Mouse (Mus musculus): ENCODE measurements around the gene Slc36a1. TPM values are rescaled to one million over a fixed set of nuclear protein-coding genes. Genes with fewer than 3 reads are reported as not detected.

Gene Slc36a1
- total RNA-seq, 2 experiments from 2014 or later: 5.5 to 5.7 TPM

- intact Hi-C loops (cut with DNase I): no loop called here
- DNase-seq: no peak
Observed at GRCm38 (mm10) chr11:55264318-55264717, 60.2 kb downstream of the Slc36a1 start.

- intact Hi-C loops (cut with DNase I): no loop called here
- DNase-seq: no peak
Observed at GRCm38 (mm10) chr11:55265647-55266046, 61.5 kb downstream of the Slc36a1 start.

- DNase-seq: no peak
- intact Hi-C loops (cut with DNase I): no loop called here
Observed at GRCm38 (mm10) chr11:55268580-55268979, 64.4 kb downstream of the Slc36a1 start.

- intact Hi-C loops (cut with DNase I): no loop called here
Observed at GRCm38 (mm10) chr11:55274756-55275155, 70.6 kb downstream of the Slc36a1 start.

More at GRCm38 (mm10) chr11:55274756-55275155, 70.6 kb downstream of the Slc36a1 start:
- no peak for DNase-seq

Other genes with a start within 250 kb of the Slc36a1 start
- 10 to 100 TPM; 29.7 to 32.3 TPM for gene Tnip1, start 241.4 kb upstream of the Slc36a1 start, total RNA-seq (2021)
- 100 to 1,000 TPM; 168 to 176 TPM for gene Anxa6, start 170.9 kb upstream of the Slc36a1 start, total RNA-seq (2021)
- 1 to 10 TPM; 3.5 to 4.9 TPM for gene Ccdc69, start 126.2 kb upstream of the Slc36a1 start, total RNA-seq (2021)
- 1 to 10 TPM; 7.0 to 7.2 TPM for gene Gm2a, start 106.2 kb upstream of the Slc36a1 start, total RNA-seq (2021)
- not detected for gene Slc36a3, start 52.6 kb upstream of the Slc36a1 start, total RNA-seq (2021)
- gene Slc36a2, start 19.3 kb upstream of the Slc36a1 start, total RNA-seq (2021): 1 to 10 TPM in 1 of 2 experiments, under 1 TPM in 1; 0.59 to 1.5 TPM
- gene Fat2, start 132.2 kb downstream of the Slc36a1 start, total RNA-seq (2021): under 1 TPM in 1 of 2 experiments, not detected in 1; 0.05 TPM
- gene Sparc, start 218.8 kb downstream of the Slc36a1 start, total RNA-seq (2021): 100 to 1,000 TPM; 572 to 675 TPM